Mouse (Mus musculus): ENCODE data around the gene Atp13a3.

Atp13a3 gene

DNA sequence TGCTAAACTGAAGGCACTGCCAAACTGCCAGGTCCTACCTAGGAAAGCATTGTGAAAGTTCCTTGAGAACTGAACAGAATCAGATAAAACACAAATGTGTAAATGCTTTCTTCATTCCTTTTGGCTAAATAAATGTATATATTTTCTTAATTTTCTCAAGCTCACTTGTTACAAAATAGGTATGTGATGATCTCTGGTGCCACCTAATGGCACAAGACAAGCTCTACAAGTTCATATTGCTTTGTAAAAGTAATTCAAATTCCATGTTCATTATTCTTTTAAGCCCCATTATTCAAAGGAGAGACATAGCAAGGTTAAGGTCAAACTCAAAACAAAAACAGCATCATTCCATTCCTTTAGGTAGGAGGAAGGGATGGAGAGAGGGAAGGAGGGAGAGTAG lies 91.5 kb downstream of the Atp13a3 start:
- DNase-seq (ENCODE audit: inconsistent ontology term), result peak; percentile 17

DNA sequence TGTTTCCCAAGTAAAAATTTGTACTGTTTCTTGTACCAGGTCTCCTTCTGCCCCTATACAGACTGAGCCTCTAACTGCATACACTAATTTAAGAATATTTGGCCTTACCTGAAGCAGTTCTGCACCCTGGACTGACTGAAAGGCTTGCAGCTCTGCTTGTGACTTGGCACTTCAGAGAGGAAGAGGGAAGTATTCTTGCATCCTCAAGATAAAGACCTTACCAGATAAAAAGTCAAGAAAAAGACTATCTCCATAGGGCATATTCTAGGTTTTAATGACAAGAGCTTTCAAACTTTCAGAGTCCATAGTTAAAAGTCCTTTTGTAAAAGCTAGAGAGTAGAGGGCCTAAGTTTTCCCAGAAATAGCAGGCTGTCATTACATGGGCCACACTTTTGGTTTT lies 95.1 kb downstream of the Atp13a3 start, which contains the start of gene Gp5:
Gene Gp5, minus strand, starts transcription at position 133 of the 400 bp plus-strand sequence.
- no peak for DNase-seq (ENCODE audit: inconsistent ontology term)

DNA sequence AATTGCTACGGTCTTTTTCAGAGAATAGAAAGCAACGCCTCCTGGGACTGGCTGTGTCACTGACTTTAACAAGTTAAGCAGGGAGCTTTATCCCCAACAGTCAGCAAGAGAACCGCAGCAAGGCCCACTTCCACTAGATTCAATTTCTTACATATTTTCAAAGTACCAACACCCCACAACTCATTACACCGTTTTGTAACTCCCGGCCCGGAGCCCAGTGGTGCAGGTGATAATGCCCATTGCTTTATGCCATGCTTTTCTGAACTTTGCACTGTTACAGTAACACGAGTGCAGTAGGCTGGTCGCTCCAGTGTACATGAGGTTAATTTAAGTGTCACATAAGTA lies 95.6 kb downstream of the Atp13a3 start:
- DNase-seq (ENCODE audit: inconsistent ontology term), result no peak

DNA sequence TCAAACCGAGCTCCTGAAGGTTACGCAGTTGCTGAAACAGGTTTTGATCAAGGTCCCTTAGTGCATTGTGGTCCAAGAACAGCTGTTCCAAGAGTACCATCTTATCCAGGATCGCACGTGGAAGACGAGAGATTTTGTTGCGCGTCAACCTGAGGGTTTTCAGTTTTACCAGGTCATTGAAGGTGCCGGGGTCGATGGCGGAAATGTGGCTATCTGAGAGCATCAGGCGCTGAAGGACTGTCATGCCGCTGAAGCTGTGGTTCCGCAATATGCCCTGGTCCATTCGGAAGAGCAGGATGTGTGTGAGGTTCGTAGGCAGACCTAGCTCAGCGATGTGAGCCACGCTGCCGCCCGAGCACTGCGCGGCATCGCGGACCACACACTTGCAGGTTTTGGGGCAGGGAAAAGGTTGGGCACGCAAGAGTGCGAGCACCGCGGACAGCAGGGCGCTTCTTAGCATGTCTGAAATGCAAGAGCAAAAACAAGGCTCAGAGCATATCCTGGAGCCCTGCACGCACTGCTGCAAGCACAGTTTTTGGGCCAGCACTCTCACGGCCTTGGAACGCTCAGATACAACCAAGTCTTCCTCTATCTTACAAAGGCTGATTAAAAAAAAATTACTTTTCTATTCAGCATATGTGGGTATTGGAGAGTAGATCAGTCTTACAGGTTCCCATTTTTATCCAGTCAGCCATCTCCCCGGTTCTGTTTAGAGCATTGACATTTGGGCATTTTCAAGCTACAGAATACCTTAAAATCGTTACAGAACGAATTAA lies 96.2 kb downstream of the Atp13a3 start:
- DNase-seq (ENCODE audit: inconsistent ontology term), result peak; percentile 17

DNA sequence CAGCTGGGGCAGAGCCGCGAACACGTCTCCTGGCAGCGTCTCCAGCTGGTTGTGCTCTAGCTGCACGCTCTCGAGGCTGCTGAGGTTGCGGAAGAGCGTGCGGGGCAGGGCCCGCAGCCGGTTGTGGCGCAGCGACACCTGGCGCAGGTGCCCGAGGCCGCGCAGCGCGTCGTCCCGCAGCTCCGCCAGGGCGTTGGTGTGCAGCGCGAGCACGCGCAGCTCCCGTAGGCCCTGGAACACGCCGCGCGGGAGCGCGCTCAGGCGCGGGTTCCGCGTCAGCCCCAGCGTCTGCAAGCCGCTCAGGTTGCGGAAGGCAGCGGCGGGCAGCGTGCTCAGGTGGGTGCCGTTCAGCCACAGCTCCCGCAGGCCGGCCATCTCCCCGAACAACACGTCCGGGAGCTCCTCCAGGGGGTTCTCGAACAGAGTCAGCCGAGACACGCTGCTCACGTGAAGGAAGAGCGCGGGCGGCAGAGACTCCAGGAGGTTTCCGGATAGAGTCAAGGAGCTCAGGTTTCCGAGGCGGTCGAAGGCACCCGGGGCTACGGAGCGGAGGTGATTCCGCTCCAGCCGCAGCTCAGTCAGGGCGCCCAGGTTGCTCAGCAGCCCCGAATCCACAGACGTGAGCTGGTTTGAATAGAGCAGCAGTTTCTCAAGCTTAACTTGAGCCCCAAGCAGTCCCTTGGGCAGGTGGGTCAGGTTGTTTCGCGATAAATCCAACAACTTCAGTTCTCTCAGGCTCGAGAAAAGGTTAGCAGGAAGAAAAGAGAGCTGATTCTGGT lies 97.0 kb downstream of the Atp13a3 start:
- peak; percentile 54 for DNase-seq (ENCODE audit: inconsistent ontology term)

DNA sequence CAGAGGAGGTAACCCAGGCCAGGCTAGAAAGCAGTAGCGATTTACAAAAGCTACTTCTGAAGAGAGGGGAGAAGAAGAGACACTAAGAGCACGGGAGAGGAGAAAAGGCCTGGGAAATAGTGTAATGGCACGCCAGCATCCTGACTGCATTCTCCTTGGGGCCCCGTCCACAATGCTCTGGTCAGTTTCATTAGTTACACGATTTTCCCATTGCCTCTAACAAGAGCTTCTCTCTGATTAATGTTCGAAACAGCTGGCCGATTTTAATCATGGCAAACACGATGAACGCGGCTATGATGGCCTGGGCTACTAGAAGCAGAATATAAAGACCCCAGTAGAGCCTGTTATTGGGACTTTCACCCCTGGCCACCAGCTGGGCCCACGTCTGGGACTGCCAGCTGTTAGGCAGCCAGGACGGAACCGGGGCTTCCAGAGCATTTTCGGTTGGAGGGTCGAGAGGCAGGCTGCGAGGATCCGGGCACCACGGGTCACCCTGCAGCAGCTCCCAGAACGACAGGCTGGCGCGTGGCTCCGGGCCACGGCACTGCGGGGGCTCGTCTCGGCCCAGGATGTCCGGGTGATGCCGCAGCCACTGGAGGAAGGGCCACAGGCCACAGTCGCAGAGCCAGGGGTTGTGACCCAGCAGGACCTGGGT lies 97.7 kb downstream of the Atp13a3 start:
- DNase-seq (ENCODE audit: inconsistent ontology term), result no peak

DNA sequence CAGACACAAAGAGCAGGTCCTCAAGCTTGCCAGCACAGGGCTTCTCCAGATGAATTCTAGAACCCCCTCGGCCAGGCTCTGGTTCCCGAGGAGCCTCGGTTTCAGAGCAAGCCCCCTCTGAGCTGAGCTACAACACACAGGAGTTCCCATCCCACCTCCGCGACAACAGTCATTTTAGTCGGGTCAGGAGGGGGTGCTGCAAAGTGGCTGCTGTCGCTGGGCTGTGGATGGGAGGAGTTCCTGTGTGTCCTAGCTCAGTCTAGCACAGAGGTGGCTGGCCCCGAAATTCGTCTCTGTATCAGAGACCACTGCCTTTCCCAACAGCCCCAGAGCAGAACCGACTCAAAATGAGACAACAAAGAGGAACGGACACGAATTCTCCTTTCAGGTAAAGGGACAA lies 98.5 kb downstream of the Atp13a3 start:
- no peak for DNase-seq (ENCODE audit: inconsistent ontology term)

DNA sequence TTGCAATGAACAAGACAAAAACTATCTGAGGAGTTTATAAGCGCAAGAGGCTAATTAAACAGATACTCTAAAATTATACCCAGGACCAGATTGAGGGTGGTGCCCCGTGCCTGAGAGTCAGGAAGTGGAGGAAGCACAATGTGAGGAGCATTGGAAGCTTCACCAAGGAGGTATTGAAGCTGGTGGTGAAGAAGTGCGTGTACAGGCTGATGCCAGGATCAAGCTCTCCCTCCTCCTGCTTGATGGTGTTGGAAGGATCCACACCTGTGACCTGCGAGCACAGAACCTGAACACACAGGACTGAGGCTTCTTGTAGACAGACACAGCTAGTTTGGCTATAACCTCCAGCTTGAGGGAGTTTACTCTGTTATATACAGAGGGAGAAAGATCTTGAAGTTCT lies 99.7 kb downstream of the Atp13a3 start:
- DNase-seq (ENCODE audit: inconsistent ontology term), result no peak

DNA sequence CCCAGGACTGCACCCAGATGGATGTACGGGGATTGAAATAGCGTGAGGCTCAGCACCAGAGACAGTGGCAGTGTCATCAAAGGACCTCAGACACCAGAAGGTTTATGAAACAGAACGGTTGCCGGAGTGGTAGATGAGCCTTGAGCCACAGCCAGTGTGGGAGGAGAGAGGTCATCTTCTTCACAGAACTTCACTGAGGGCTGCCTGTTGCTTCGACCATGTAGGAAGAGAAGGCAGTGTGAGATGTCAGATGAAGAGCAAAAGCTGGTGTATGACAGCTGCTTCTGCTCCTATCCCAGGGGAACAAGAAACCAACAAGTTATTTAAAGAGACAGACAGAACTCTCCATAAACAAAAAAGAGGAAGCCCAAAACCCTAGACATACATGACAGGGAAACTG lies 101.5 kb downstream of the Atp13a3 start:
- DNase-seq (ENCODE audit: inconsistent ontology term), result no peak

DNA sequence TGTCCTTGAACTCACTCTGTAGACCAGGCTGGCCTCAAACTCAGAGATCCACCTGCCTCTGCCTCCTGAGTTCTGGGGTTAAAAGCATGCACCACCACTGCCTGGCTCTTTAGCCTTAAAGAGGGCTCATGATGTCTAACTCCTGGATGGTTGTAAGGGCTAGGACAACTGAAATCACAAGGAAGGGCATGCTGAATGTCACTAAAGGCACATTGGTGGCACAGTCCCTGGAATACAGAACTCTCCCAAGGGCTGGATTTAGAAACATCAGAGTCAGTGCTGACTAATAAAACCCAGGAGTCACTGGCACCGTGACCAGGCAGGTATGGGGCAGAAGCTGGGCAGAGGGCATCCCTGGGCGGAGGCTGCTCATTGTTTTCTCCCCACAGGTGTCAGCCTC lies 102.4 kb downstream of the Atp13a3 start:
- no peak for DNase-seq (ENCODE audit: inconsistent ontology term)

DNA sequence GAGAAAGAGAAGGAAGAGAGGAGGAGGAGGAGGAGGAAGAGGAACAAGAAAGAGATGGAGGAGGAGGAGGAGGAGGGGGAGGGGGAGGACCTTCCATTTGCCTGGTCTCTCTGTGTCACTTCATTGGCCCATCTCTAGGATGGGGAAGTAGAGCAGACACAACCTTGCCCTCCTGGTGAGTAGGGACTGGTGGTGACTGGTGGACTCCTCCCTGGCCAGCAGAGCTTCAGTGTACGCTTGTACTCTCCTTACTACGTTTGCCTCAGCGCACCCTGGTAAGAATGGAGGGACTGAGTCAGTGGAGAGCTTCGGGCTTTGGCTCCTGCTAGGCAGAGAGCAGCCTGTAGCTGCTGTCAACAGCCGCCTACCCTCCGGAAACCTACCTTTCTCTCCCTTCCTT lies 103.1 kb downstream of the Atp13a3 start:
- no peak for DNase-seq (ENCODE audit: inconsistent ontology term)

DNA sequence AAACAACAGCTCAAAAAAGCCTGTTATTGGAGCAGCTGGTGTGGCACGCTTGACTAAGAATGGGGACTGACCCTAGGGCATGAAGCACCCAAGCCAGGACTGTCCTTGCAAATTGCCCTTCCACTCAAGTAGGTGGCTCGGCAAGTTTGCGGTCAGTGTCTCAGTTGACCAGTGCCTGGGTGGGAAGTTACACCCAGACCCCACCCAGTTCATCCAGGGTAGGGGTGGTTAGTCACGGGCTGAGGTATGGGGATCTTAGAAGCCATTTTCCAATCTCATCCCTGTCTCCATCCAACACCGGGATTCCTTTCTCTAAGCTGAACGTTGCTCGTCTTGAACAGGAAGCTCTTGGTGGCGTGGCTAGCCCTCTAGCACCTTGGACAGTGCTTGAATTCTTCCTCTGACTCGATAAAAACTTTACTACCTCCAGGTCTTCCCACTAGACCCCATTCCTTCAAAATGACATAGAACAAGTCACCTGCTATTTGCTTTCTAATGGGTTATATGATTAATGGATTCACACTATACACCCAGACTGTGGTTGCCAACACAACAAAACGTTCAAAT lies 106.0 kb downstream of the Atp13a3 start:
- no peak for DNase-seq (ENCODE audit: inconsistent ontology term)

DNA sequence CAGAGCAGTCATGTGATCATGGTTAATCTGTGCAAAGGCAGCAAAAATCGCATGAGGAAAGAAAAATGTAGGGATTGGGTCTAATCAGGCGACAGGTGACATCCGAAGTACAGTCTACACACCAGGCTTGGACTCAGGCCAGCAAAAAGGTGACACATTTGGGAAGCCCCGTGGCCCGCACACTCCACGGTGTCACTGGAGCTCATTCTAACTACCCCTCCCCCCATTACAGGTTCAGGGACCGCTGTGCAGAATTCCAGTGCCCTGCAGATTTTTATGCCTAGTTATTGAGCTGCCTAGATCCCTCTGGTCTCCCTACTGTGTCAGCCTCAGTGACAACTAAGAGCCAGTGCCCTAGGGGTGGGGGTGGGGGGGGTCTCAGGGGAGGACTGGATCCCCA lies 108.3 kb downstream of the Atp13a3 start:
- DNase-seq (ENCODE audit: inconsistent ontology term), result no peak

DNA sequence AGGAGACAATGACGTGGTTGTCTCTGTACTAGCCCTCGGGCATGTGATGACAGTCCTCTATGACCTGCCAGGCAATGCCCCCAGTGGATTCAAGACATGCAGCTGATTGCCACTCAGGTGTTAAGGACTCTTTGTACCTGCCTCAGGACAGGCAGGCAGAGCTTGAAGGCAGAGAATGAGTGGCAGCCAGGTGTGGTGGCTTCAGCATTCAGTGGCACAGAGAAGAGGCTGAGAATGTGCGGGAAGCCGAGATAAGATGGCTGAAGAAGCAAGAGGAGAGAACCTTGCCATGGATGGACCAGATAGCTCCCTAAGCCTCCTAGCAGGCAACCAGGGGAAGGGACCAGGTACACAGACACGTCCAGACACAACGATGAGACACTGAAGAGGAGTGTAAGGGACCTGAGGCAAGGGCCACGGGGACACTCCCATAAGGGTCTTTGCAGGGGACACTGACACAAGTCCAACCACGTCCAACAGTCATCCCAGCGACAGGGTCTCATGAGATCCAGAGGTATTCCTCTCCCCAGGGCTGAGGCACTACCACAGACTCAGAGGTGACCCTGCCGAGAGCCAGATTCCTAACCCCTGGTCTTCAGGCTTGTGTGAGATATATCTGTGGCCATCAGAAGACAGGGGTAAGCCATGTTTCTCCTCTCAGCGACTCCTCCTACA lies 109.0 kb downstream of the Atp13a3 start:
- DNase-seq (ENCODE audit: inconsistent ontology term), result no peak

DNA sequence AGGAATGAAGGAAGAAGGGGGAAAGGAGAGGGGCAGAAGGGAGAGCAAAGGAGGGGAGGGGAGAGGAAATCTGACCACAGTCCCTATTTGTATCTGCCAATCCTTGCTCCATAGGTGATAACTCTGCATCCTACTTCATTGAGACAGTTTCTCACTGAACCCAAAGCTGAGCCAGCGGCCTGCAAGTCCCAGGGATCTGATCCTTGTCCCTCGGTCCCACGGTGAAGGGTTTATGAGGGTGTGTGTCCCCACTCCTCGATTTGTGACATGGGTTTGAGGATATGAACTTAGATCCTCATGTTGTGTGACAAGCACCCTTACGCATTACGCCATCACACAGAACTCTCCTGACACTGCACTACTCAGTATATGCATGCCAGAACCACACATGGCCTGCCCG lies 110.7 kb downstream of the Atp13a3 start:
- no peak for DNase-seq (ENCODE audit: inconsistent ontology term)

DNA sequence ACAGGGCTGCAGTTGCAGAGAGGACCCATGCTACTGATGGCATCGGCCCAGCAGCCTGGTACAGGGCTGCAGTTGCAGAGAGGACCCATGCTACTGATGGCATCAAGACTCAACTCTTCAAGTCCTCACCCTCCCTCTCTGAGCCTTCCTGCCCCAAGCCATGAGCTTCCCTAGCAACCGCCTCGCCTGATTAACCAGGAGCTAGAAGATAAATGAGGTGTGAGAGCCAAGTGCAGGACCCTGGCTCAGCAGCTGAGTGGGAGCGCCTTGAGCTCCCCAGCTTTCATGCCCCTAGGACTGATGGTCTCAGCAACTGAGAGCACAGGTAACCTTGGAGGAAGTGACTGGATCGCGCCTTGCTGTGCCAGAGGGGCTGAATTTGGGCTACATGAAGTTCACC lies 115.3 kb downstream of the Atp13a3 start:
- DNase-seq (ENCODE audit: inconsistent ontology term), result no peak

DNA sequence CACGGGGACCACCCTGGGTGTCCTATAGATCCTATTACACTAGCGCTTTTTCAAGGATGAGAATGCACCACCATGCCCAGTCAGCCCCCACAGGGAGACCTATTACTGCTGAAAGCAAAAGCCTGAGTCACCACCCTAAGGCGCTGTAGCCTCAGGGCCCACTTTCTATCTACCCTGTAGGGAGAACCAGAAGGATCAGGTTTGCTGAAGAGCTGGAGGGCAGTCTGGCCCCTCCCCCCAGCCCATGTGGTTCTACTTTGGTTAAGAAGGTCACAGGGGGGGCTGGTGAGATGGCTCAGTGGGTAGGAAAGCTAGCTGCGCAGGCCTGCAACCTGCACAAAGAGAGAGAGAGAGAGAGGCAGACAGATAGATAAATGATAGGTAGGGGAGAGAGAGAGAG lies 120.1 kb downstream of the Atp13a3 start:
- no peak for DNase-seq (ENCODE audit: inconsistent ontology term)

DNA sequence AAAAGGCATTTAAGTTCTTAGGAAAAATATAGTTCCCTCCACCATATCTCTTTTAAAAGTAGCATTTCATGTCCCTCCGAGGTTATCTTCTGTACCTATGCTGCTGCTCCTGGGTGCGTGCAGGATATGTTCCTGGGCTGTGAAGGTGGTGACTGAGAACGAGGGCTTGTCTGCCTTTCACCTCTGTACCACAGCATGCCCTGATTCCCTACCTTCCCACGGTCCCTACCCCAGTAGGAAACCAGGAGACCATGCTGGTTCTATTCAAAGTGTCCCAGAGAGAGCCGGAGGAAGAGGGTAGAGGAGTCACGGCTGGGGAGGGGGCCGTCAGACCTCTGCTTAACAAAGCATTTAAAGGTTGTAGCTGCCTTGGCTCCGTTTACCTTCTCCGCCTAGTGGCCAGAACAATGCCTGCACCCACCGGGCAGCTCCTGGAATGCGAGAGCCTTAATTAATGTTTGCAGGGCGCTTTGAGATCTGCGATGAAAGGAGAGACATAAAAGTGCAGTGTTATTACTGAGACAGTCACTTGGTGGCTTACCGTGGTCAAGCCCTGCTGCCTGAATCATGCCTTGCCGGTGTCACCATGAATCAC lies 121.9 kb downstream of the Atp13a3 start:
- peak; percentile 66 for DNase-seq (ENCODE audit: inconsistent ontology term)

DNA sequence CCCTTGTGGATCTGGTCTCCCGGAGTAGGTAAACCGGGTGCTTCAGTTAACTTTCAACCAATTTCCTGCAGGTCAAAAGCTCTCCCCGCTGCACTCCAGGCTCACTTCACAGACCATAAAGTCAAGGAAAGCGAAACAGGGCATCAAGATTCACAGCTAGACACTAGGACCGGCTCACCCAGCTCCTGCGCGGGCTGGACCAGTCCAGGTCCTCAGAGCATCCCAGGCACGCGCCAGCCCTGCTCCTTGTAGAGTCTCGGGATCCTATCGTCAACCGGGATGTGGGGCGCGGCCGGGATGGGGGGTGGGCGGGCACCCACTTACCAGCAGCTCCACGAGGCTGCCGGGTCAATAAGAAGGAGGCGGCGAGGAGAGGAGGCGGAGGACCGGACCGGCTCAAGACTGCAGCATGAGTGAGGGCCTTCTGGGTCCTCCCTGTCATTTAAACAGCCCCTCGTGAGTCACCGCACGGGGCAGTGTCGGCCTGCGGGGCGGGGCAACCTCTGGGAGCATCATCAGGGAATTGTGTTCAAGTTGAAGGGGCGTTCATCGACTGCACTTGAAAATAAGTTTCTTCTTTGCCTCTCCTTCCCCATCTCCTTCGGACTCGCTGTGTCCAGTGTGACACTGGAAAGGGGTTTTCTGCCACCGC lies 122.8 kb downstream of the Atp13a3 start, which contains the start of gene Lrrc15:
Gene Lrrc15, minus strand, starts transcription at position 413 of the 652 bp plus-strand sequence.
- DNase-seq (ENCODE audit: inconsistent ontology term), result peak; percentile 55

DNA sequence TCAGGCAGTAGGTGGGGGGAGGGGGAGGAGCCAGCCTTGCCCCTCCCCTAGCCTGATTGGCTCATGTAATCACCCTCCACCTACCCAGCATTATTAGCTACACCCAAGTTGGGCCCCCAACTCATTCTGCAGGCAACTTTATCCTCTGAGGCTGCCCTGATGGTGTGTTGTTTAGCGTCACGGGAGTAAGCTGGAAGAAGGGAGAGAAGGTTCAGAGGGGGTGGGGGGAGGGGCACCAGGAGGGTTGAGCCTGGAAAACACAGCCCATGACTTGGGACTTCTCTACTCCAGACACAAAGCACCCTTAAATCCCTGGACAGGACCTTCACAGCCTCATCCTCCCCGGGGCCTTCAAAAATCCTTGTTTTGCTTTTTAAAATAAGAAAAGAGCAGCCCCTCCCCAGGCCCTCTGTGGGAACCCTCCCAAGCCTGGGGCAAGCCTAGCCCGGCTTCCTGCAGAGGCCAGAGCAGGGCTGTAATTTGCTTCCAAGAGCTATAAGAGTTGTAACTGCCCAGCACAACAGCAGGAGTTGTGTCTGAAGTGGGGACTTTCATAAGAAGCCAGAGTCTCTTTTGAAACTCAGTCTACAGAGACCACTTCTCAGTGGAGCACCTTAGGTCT lies 125.0 kb downstream of the Atp13a3 start:
- no peak for DNase-seq (ENCODE audit: inconsistent ontology term)

Measured in Muller cell, postnatal 12 days (primary cell).